ENCODE assay signal across 12 mouse cellular contexts in the genomic region with DNA sequence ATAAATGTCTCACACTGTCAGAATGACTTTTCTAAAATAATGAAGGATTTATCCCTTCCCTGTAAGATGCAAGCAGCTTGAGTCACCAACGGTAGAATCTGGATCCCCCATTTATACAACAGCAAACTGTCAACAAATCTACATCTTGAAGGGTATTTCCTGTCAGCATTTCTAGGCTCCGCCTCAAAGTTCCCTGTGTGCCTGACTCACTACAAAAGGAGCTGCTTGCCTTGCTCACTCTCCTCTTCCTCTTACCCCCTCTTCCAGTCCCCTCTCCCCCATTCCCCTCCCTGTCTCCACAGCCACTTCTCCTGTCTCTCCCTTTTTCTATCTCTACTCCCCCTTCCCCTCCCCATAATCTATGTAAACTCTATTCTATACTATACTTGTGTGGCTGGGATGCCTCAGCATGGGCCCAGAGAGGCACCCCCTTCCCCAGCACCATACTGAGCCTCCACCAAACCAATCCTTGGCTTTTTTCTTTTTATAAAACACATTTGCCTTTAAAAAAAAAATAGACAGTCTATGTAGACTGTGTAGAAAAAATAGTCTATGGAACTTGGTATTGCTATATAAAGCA. TPM values are rescaled to one million over a fixed set of nuclear protein-coding genes. Genes with fewer than 3 reads are reported as not detected.
DNase-seq lines count a peak whose midpoint lies in the region; ATAC-seq lines count a peak whose summit lies in the region.
"Had no signal": no experiment of that assay in that cellular context is flagged by ENCODE, and none has a peak within 500 bp of the region (broad histone marks: within the 10 kb centered on the region; RNA-seq: fewer than 3 reads in every experiment).

No protein-coding gene starts in this region.

- no peak overlapping the region for H3K4me3 ChIP-seq in kidney, embryonic 15.5 days (replicated peaks)
- no peak overlapping the region for H3K4me3 ChIP-seq in midbrain, embryonic 13.5 days (replicated peaks)
- H3K4me3 ChIP-seq: erythroblast, embryonic 14.5 days; stomach, embryonic 15.5 days had no signal

- no peaks in the 10 kb centered on the region for H3K27me3 ChIP-seq in kidney, embryonic 15.5 days
- no peaks in the 10 kb centered on the region for H3K27me3 ChIP-seq in midbrain, embryonic 13.5 days
- H3K27me3 ChIP-seq: stomach, embryonic 15.5 days had no signal

- ATAC-seq in kidney, embryonic 15.5 days (replicated peaks; ENCODE audit: low FRiP score): peak; percentile 57; the same call in 1 of the 2 replicates
- peak; percentile 33; the same call in 1 of the 2 replicates for ATAC-seq in granulocyte monocyte progenitor cell, adult 5-6 weeks (replicated peaks; ENCODE audit: poor library complexity, severe bottlenecking)
- peak; percentile 73 for ATAC-seq in midbrain, embryonic 13.5 days

- WGBS in kidney, embryonic 15.5 days: 85% methylated on average over 2 of the region's 2 CpGs
- 91% methylated on average over 2 of the region's 2 CpGs for WGBS in midbrain, embryonic 13.5 days

- H3K4me1 ChIP-seq in kidney, embryonic 15.5 days: no peaks in the 10 kb centered on the region
- H3K4me1 ChIP-seq in midbrain, embryonic 13.5 days (replicated peaks): no peaks in the 10 kb centered on the region
- H3K4me1 ChIP-seq: stomach, embryonic 15.5 days had no signal

- no peaks in the 10 kb centered on the region for H3K9me3 ChIP-seq in kidney, embryonic 15.5 days (replicated peaks)
- no peaks in the 10 kb centered on the region for H3K9me3 ChIP-seq in midbrain, embryonic 13.5 days
- H3K9me3 ChIP-seq: stomach, embryonic 15.5 days had no signal

- no peak overlapping the region for H3K27ac ChIP-seq in kidney, embryonic 15.5 days
- H3K27ac ChIP-seq in midbrain, embryonic 13.5 days: no peak overlapping the region
- H3K27ac ChIP-seq: stomach, embryonic 15.5 days had no signal

- no peak overlapping the region for H3K4me2 ChIP-seq in kidney, embryonic 15.5 days
- H3K4me2 ChIP-seq in midbrain, embryonic 13.5 days (replicated peaks): no peak overlapping the region
- H3K4me2 ChIP-seq: stomach, embryonic 15.5 days had no signal

- H3K36me3 ChIP-seq in kidney, embryonic 15.5 days: peaks cover 58% of the 10 kb centered on the region
- peaks cover 60% of the 10 kb centered on the region for H3K36me3 ChIP-seq in midbrain, embryonic 13.5 days

- no peak for DNase-seq in kidney, postnatal 14 days
- DNase-seq in brain, adult 2 months (ENCODE audit: low read depth, low spot score): peak; percentile 9
- DNase-seq in adrenal gland, postnatal 36 days: no peak
- no peak for DNase-seq in urinary bladder, postnatal 14 days (ENCODE audit: low spot score)
- no peak for DNase-seq in retina, postnatal 1 day
- DNase-seq: cerebellum, postnatal 36 days; liver had no signal

- no peak overlapping the region for H3K9ac ChIP-seq in kidney, embryonic 15.5 days
- H3K9ac ChIP-seq in midbrain, embryonic 13.5 days (replicated peaks): no peak overlapping the region
- H3K9ac ChIP-seq: stomach, embryonic 15.5 days had no signal

RNA-seq across cellular contexts. Expression of a gene that starts 26.6 kb away (rescaled TPM):
- 440 and 441 TPM in 2 replicates for polyA plus RNA-seq in kidney, embryonic 15.5 days (2015; fragmentation: Nextera tagmentation; extraction: Ambion mirVana)
- total RNA-seq in granulocyte monocyte progenitor cell, adult 5-6 weeks (2014; fragmentation: Nextera tagmentation): 319 and 364 TPM in 2 replicates
- total RNA-seq in granulocyte monocyte progenitor cell, adult 5-6 weeks (2017): 210 and 242 TPM in 2 replicates
- 575 and 608 TPM in 2 replicates for polyA plus RNA-seq in midbrain, embryonic 13.5 days (2015; fragmentation: Nextera tagmentation; extraction: Ambion mirVana)
- total RNA-seq in adrenal gland, postnatal 36 days (2021): 100 to 1,000 TPM; 341 to 364 TPM

RNA-seq across cellular contexts. Expression of a gene that starts 34.0 kb away (rescaled TPM):
- 98.2 and 112 TPM in 2 replicates for polyA plus RNA-seq in kidney, embryonic 15.5 days (2015; fragmentation: Nextera tagmentation; extraction: Ambion mirVana)
- total RNA-seq in granulocyte monocyte progenitor cell, adult 5-6 weeks (2014; fragmentation: Nextera tagmentation): 131 and 141 TPM in 2 replicates
- 53.6 and 57.1 TPM in 2 replicates for total RNA-seq in granulocyte monocyte progenitor cell, adult 5-6 weeks (2017)
- 13.4 and 13.9 TPM in 2 replicates for polyA plus RNA-seq in midbrain, embryonic 13.5 days (2015; fragmentation: Nextera tagmentation; extraction: Ambion mirVana)
- total RNA-seq in adrenal gland, postnatal 36 days (2021): 100 to 1,000 TPM; 128 to 170 TPM
